Mouse (Mus musculus): ENCODE data around the gene Olfr71.

GRCm38 (mm10) chr4:43666412-43666811 is 43.6 kb downstream of the Olfr71 start:
- TF ChIP-seq CTCF (IDR thresholded peaks at IDR 0.05; ENCODE audit: low read depth) (peak; percentile 58), EP300 (IDR thresholded peaks at IDR 0.05; ENCODE audit: low read depth) (no peak)
